Mouse (Mus musculus) limb, embryonic 11.5 days (tissue): ENCODE data around the gene Abcc2. TPM values are rescaled to one million over a fixed set of nuclear protein-coding genes. Genes with fewer than 3 reads are reported as not detected.

Source experiments
- ATAC-seq: fragments of 200-750 bp; cut with Nextera tagmentation; 2 replicates; pipeline ENCODE4 v1.8.0; 2017; ENCODE audit warnings: low read depth; ENCODE audit not compliant: insufficient number of reproducible peaks, low FRiP score, low TSS enrichment
- DNase-seq: peaks from one replicate; pipeline ENCODE4 v3.0.0-alpha.2; 2015; ENCODE audit warnings: low spot score
- H3K27ac ChIP-seq: fragments of 300-500 bp; sonication (generic); replicated peaks from 2 replicates; pipeline ENCODE4 v1.5.1; 2014; ENCODE audit warnings: low read depth, mild to moderate bottlenecking, low read length
- H3K27me3 ChIP-seq: fragments of 300-500 bp; sonication (generic); 2 replicates; pipeline ENCODE4 v1.6.1; 2014; ENCODE audit warnings: mild to moderate bottlenecking, low read length, mixed read lengths; ENCODE audit not compliant: control insufficient read depth, insufficient read depth
- H3K36me3 ChIP-seq: fragments of 300-500 bp; sonication (generic); 2 replicates; pipeline ENCODE4 v1.6.1; 2014; ENCODE audit warnings: mild to moderate bottlenecking, low read length, moderate library complexity, mixed read lengths; ENCODE audit not compliant: control insufficient read depth, insufficient read depth
- H3K4me1 ChIP-seq: fragments of 300-500 bp; sonication (generic); 2 replicates; pipeline ENCODE4 v1.6.1; 2014; ENCODE audit warnings: low read length, mixed read lengths; ENCODE audit not compliant: control insufficient read depth, insufficient read depth
- H3K4me2 ChIP-seq: fragments of 300-500 bp; sonication (generic); 2 replicates; pipeline ENCODE4 v1.6.1; 2014; ENCODE audit warnings: low read depth, mild to moderate bottlenecking, moderate library complexity; ENCODE audit not compliant: severe bottlenecking
- H3K4me3 ChIP-seq: fragments of 300-500 bp; sonication (generic); 2 replicates; pipeline ENCODE4 v1.5.1; 2014; ENCODE audit warnings: low read depth, low read length
- H3K9ac ChIP-seq: fragments of 300-500 bp; sonication (generic); 2 replicates; pipeline ENCODE4 v1.6.1; 2014; ENCODE audit warnings: mild to moderate bottlenecking, low read length
- H3K9me3 ChIP-seq: fragments of 300-500 bp; sonication (generic); 2 replicates; pipeline ENCODE4 v1.6.1; 2016; ENCODE audit warnings: low read length; ENCODE audit not compliant: control insufficient read depth
- WGBS: fragments of 180-500 bp; shearing (Covaris S2); extraction: QIAGEN DNeasy Blood & Tissue Kit; methylation state at CpG from one replicate; pipeline ENCODE4 v1.1.7; 2014; 5-methylcytosine and 5-hydroxymethylcytosine counted together
- polyA plus RNA-seq: library from polyadenylated mRNA; unstranded; fragments of >200 nt; fragmentation: Nextera tagmentation; extraction: Ambion mirVana; gene quantifications from 2 replicates; pipeline ENCODE4 v1.2.1, GENCODE M21; 2014

Abcc2 gene
- polyA plus RNA-seq, 1 experiment from 2014 or later: 0.05 TPM

DNA sequence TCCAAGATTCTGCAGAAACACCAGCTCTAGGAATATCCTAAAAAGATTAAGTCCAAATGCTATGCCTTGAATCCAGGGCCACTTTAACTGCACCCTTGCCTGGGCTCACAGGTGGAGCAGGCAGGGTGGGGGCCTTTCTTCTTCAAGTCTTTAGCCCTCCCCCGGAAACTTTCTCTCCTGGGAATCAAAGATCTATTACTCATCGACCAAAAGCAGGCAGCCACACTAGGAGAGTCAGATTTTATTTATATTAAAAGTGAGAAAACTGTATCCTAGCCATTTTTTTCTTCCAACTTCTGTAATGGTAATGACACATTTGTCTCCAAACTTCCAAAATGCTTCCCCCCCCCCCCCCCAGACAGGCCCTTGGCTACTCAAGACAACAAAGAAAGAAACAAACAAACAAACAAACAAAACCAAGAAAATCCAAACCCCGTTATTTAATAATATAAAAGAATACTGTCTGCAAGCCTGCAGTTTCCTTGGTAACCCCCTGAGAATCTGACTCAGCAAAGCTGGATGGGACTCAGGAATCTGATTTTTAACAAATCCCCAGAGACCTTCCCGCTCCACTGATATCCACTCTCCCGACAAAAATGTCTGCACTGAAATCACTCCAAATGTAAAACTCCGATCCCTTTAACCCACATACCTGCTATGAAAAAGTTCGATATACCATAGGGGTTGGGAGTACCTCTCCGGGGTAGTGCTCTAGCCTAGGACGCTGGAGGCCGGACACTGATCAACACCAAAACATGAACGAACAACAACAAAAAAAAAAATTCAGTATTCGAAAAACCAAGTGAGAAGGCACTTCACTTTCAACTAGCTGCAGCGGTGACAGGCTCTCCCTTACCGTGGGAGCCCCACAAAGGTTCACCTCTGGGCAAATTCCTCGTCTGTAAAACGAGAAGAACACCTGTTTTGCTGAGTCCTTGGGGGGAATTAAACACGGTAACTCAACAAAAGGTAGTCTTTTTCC is 96.4 kb downstream of the Abcc2 start:
- Histone ChIP-seq H3K9ac (peak overlapping the region; percentile 89), H3K36me3 (no peaks in the 10 kb centered on the region), H3K27ac (no peak overlapping the region), H3K4me3 (peak overlapping the region; percentile 74), H3K27me3 (no peaks in the 10 kb centered on the region), H3K4me1 (peaks cover 9% of the 10 kb centered on the region), H3K9me3 (no peaks in the 10 kb centered on the region; the same call in 1 of the 2 replicates), H3K4me2 (peak overlapping the region; percentile 67)
- DNase-seq (peak; percentile 35), ATAC-seq (no peak)
- WGBS: 11% methylated on average over 17 of the region's 17 CpGs

DNA sequence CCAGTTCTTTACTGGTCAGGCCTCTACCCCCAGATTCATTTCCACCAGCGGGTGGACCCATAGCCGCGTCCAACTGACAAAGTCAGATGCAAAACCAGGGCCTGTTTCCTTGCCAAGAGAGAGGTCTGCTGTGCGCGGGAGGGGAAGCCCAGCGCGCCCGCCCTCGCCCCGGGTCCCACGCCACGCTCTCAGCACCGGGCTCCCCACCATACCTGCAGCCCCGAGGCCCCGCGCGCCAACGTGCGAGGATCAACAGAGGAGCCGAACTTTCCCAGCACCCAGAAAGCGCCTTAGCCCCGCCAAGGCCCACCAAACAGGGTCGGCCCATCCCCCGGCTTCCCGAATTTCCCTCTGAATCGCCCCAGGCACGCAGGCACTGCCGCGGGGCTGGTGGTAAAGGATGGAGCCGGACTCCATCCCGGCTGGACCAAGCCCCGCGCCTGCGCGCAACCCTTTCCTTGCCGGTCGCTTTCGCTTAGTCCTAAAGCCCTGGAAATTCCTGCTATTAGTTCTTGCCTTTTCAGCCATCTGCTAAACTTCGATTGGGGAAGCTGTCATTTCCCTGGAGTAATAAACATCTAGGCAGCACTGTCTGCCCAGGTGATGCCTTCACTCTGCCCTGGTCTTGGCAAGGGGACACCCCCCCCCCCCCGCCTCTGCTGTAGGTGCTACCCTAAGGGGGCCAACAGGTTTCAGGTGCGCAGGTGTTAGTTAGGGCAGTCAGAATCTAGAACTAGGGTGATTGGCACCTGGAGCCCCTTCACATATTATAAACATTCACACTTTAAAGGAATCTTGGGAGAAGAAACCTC is 97.6 kb downstream of the Abcc2 start:
- H3K9ac ChIP-seq: peak overlapping the region; percentile 89
- ATAC-seq (peak; percentile 79), DNase-seq (peak; percentile 90)
- H3K36me3 ChIP-seq: no peaks in the 10 kb centered on the region
- H3K9me3 ChIP-seq: no peaks in the 10 kb centered on the region; the same call in 1 of the 2 replicates
- 1% methylated on average over 41 of the region's 41 CpGs for WGBS
- H3K4me2 ChIP-seq: peak overlapping the region; percentile 67
- H3K4me1 ChIP-seq: peaks cover 10% of the 10 kb centered on the region
- H3K27ac ChIP-seq: peak overlapping the region; percentile 94
- H3K4me3 ChIP-seq: peak overlapping the region; percentile 74
- no peaks in the 10 kb centered on the region for H3K27me3 ChIP-seq

DNA sequence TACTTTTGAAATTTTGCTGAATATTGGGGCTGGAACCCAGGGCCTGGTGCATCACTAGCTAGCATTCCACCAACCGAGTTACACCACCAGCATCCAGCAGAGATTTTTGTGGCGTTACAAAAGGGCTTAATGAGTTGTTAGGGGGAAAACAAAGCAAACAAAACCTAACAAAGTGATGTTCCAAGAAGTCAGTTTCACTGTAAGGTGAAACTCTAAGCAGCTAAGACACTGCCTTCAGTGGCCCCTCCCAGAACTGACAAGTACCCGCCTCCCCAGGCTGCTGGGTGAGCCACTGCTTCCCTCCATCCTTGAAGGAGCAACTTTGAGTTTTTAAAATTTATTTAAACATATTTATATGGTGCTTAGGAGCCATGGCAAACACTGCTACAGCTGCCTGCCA is 98.4 kb downstream of the Abcc2 start:
- 16% methylated on average over 3 of the region's 3 CpGs for WGBS
- ATAC-seq: no peak
- no peaks in the 10 kb centered on the region; the same call in 1 of the 2 replicates for H3K9me3 ChIP-seq

DNA sequence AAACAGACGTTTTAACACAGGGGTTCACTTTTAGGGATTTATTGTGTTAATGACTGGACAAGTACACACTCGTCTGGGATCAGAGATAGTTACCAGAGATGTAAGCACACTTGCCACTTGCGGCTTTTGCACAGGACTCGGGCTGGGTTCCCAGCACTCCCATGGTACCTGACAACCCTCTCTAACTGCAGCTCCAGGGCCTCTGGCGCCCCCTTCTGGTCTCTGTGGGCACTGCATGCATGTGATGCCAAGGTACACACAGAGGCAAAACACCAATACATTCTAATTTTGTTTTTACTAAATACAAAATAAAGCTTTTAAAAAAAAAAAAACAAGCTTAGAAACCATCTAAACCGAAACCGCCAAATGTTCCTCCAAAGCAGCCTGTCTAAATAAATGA is 99.6 kb downstream of the Abcc2 start:
- H3K4me1 ChIP-seq: peaks cover 10% of the 10 kb centered on the region

More for the DNA sequence above, 98.4 kb downstream of the Abcc2 start:
- no peaks in the 10 kb centered on the region for H3K36me3 ChIP-seq
- no peaks in the 10 kb centered on the region for H3K27me3 ChIP-seq
- no peak overlapping the region for H3K4me3 ChIP-seq
- no peak for DNase-seq
- no peak overlapping the region for H3K27ac ChIP-seq
- no peak overlapping the region for H3K4me2 ChIP-seq
- H3K4me1 ChIP-seq: peaks cover 10% of the 10 kb centered on the region
- H3K9ac ChIP-seq: no peak overlapping the region

DNA sequence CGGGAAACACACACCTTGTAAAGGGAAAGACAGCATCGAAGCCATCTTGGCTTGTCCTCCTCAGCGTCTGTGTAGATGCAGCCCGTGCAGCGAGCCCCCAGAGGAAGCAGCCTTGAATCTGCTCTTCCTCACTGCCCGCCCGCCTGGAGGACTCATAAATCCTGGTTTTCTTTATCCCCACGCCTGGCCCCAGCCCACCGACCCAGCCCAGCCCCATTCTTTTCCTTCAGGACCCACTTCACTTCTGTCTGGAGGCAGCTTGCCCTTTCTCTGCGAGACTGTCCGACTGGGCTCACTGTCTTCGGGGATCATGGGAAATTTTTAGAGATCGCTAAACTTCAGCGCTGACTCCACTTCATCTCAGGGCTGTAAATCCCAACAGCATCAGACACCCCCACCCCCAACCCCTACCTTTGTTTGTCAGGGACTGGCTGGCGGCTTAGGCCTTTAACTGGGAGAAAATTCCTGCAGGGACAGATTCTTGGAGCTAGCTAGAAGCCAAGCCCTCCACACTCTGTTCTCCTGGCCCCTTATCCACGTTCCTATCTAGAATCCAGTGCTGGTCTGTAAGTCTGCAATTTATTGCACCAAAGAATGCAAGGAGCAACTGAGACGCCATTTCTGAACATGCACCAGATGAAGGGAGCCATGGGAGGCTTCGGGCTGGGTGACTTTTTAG is 101.0 kb downstream of the Abcc2 start:
- Histone ChIP-seq H3K27ac (peak overlapping the region; percentile 43), H3K9me3 (no peaks in the 10 kb centered on the region; the same call in 1 of the 2 replicates), H3K36me3 (no peaks in the 10 kb centered on the region), H3K4me3 (no peak overlapping the region), H3K9ac (no peak overlapping the region), H3K4me1 (peaks cover 10% of the 10 kb centered on the region), H3K27me3 (no peaks in the 10 kb centered on the region), H3K4me2 (no peak overlapping the region)
- ATAC-seq (no peak), DNase-seq (peak; percentile 66)
- 19% methylated on average over 18 of the region's 18 CpGs for WGBS

More for the DNA sequence above, 99.6 kb downstream of the Abcc2 start:
- ATAC-seq: no peak
- Histone ChIP-seq H3K27me3 (no peaks in the 10 kb centered on the region), H3K9me3 (no peaks in the 10 kb centered on the region; the same call in 1 of the 2 replicates), H3K27ac (no peak overlapping the region), H3K4me2 (no peak overlapping the region), H3K9ac (no peak overlapping the region), H3K36me3 (no peaks in the 10 kb centered on the region), H3K4me3 (no peak overlapping the region)
- DNase-seq: peak; percentile 37
- WGBS: 84% methylated on average over 7 of the region's 7 CpGs

DNA sequence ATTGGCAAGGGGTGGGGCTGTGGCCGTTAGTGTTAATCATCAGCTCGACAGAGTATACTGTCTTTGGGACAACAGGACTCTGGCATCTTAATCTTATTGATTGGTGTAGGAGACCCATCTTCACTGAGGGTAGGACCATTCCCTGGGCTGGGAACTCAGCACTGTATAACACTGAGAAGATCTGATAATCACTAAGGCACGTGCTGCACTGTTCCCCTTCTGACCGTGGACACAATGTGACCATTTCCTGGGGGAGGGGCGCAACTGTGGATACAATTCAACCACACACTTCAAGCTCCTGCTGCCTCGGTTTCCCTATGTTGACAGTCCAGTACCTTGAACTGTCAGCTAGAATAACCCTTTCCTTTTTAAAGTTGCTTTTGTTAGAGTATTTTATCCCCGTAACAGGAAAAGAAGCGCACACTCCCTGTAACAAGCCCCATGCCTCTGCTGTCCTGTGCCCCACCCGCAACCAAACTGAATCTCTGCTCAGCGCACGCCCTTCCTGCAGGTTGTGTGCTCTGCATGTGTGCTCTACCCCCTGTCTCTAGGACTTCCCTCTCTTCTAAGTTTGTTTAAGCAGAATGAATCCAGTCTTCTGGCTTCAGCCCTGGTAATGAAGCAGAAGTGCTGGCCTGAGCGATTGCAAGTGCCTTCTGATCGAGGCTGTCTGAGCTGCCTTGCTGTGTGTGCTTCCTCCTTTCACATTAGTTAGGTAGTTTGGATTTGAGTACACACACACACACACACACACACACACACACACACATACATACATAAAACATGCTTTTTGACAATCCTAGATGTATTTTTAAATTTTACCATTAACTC is 102.9 kb downstream of the Abcc2 start:
- Histone ChIP-seq H3K27ac (no peak overlapping the region), H3K9ac (no peak overlapping the region), H3K4me1 (peaks cover 8% of the 10 kb centered on the region), H3K4me3 (no peak overlapping the region), H3K36me3 (no peaks in the 10 kb centered on the region), H3K27me3 (no peaks in the 10 kb centered on the region), H3K4me2 (no peak overlapping the region), H3K9me3 (no peaks in the 10 kb centered on the region; the same call in 1 of the 2 replicates)
- DNase-seq (no peak), ATAC-seq (no peak)
- 74% methylated on average over 13 of the region's 13 CpGs for WGBS

DNA sequence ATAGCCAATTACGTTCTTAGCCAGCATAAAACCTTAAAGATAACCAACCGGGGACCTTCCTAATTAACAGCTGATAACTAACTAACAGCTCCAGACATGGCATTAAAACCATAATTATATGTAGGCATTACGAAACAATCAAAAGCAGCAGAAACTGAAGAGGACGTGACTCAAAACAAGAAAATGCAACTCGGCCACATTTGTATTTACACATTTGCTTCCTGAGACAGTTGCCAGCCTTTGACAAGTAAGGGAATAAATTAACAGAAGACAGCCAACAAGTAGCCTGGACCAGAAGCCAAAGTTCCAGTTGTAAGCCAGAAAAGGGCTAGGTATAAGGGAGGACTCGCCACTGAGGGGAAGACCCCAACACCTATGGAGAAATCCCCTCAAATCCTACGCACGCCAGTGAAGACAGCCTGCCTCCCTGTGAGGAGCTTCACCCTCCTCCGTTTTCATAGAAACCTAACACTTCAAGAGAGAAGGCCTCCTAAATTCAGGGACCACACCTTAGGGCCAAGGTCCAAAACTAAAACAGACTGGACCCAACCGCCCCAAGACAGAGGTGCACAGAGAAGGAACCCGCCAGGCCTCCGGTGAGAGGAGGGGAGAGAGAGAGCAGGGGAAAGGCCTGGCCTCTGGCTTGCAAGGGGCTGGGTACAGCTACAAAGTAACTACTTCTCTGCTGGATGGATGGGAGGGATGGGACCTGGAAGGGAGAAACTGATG is 104.5 kb downstream of the Abcc2 start:
- no peak overlapping the region for H3K4me2 ChIP-seq
- H3K4me3 ChIP-seq: no peak overlapping the region
- H3K9ac ChIP-seq: no peak overlapping the region
- no peaks in the 10 kb centered on the region; the same call in 1 of the 2 replicates for H3K9me3 ChIP-seq
- ATAC-seq (no peak), DNase-seq (no peak)
- no peak overlapping the region for H3K27ac ChIP-seq
- no peaks in the 10 kb centered on the region for H3K27me3 ChIP-seq
- WGBS: 75% methylated on average over 12 of the region's 12 CpGs
- peaks cover 5% of the 10 kb centered on the region; the same call in 1 of the 2 replicates for H3K4me1 ChIP-seq
- H3K36me3 ChIP-seq: no peaks in the 10 kb centered on the region
